Mouse (Mus musculus): ENCODE data around the gene Pidd1. TPM values are rescaled to one million over a fixed set of nuclear protein-coding genes. Genes with fewer than 3 reads are reported as not detected.

The Pidd1 gene
- polyA plus RNA-seq, 1 experiment from 2014 or later = 22.3 TPM

DNA sequence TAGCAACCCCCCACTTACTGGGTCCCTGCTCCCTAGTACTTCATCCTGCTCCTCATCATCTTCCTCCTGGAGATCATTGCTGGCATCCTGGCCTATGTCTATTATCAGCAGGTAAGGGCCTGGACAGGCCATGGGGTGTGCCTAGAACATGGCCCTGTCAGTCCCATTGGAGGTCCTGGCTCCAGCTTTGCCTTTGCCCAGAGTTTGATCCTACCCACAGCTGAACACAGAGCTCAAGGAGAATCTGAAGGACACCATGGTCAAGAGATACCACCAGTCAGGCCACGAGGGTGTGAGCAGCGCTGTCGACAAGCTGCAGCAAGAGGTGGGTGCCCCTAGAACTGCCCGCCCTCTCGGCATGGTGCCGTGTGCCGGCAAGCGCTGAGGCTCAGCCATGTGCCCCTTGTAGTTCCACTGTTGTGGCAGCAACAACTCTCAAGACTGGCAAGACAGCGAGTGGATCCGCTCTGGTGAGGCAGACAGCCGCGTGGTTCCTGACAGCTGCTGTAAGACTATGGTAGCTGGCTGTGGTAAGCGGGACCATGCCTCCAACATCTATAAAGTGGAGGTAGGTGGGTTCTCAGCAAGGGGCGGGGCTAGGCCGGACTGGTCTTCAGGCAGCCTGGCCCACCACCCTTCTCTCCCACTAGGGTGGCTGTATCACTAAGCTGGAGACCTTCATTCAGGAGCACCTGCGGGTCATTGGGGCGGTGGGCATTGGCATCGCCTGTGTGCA lies 26.2 kb upstream of the Pidd1 start:
- 91% methylated on average over 18 of the region's 18 CpGs for WGBS
- H3K36me3 ChIP-seq (ENCODE audit: control insufficient read depth, insufficient read depth, low read length) = peaks cover 3% of the 10 kb centered on the region
- ATAC-seq (replicated peaks; ENCODE audit: low FRiP score) (no peak), DNase-seq (ENCODE audit: low spot score) (no peak)
- no peak overlapping the region for H3K4me2 ChIP-seq (ENCODE audit: low read depth, low read length, severe bottlenecking)
- H3K9ac ChIP-seq (ENCODE audit: low read length) = no peak overlapping the region
- no peak overlapping the region for H3K27ac ChIP-seq (ENCODE audit: low read depth, low read length)
- peaks cover 14% of the 10 kb centered on the region for H3K27me3 ChIP-seq (ENCODE audit: control insufficient read depth, insufficient read depth, low read length)
- H3K4me1 ChIP-seq (replicated peaks; ENCODE audit: control insufficient read depth, insufficient read depth, low read length) = peaks cover 26% of the 10 kb centered on the region
- H3K4me3 ChIP-seq (ENCODE audit: low read depth, low read length) = no peak overlapping the region; the same call in 1 of the 2 replicates
- no peaks in the 10 kb centered on the region for H3K9me3 ChIP-seq (ENCODE audit: control insufficient read depth, low read length)

DNA sequence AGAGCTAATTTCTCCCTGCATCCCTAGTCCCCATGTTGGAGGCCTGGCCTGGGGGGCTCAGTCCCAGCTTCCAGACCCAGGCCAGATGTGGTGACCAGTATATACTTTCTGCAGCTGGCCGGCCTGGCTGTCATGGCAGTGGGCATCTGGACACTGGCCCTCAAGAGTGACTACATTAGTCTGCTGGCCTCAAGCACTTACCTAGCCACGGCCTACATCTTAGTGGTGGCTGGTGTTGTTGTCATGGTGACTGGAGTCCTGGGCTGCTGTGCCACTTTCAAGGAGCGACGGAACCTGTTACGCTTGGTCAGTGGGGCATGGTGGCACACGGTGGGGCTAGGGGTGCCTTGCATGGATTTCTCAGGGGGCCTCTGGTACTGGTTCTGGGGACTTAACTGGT lies 25.5 kb upstream of the Pidd1 start:
- no peaks in the 10 kb centered on the region for H3K9me3 ChIP-seq (ENCODE audit: control insufficient read depth, low read length)
- 84% methylated on average over 6 of the region's 6 CpGs for WGBS
- peak overlapping the region; percentile 78 for H3K9ac ChIP-seq (ENCODE audit: low read length)
- ATAC-seq (replicated peaks; ENCODE audit: low FRiP score) (no peak), DNase-seq (ENCODE audit: low spot score) (no peak)
- H3K4me1 ChIP-seq (replicated peaks; ENCODE audit: control insufficient read depth, insufficient read depth, low read length) = peaks cover 28% of the 10 kb centered on the region
- peaks cover 3% of the 10 kb centered on the region for H3K36me3 ChIP-seq (ENCODE audit: control insufficient read depth, insufficient read depth, low read length)
- peaks cover 21% of the 10 kb centered on the region for H3K27me3 ChIP-seq (ENCODE audit: control insufficient read depth, insufficient read depth, low read length)
- H3K27ac ChIP-seq (ENCODE audit: low read depth, low read length) = no peak overlapping the region
- H3K4me2 ChIP-seq (ENCODE audit: low read depth, low read length, severe bottlenecking) = peak overlapping the region; percentile 78; the same call in 1 of the 2 replicates
- peak overlapping the region; percentile 56 for H3K4me3 ChIP-seq (ENCODE audit: low read depth, low read length)

DNA sequence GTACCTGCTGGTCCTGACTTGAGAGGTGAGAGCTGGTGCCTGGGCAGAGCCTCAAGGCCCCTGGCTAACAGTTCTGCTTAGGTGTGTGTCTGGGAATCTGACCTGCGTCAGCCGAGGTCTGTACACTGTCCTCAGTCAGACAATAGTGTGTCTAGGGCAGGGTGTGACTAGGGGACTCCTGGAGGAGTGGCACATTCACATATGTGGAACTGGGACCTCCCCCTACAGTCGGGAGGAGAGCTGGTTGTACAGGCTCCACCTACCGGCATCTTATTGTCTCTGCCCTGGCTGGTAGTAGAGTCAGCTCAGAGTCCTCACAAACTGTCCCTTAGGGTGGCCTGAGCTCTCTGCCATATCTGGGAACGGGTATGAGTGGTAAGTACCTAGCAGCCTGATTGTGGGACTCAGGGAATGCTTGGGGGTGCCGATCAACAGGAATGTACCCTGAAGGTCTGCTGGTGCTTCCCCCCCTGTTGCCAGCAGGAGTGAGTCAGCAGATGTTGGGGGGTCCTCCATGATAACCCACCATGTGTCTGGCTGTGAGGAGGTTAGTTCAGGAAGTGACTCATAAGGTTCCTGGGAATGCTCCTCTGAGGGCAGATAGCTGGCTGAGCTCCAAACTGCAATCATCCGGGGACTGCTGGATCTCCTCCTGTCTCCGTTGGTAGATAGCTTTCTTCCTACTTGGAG lies 24.8 kb upstream of the Pidd1 start:
- DNase-seq (ENCODE audit: low spot score) = peak; percentile 72
- H3K4me3 ChIP-seq (ENCODE audit: low read depth, low read length) = peak overlapping the region; percentile 56
- peak overlapping the region; percentile 70 for H3K27ac ChIP-seq (ENCODE audit: low read depth, low read length)
- H3K9ac ChIP-seq (ENCODE audit: low read length) = peak overlapping the region; percentile 78
- peaks cover 21% of the 10 kb centered on the region for H3K4me1 ChIP-seq (replicated peaks; ENCODE audit: control insufficient read depth, insufficient read depth, low read length)
- H3K9me3 ChIP-seq (ENCODE audit: control insufficient read depth, low read length) = no peaks in the 10 kb centered on the region
- peak overlapping the region; percentile 78 for H3K4me2 ChIP-seq (ENCODE audit: low read depth, low read length, severe bottlenecking)
- peak; percentile 78 for ATAC-seq (replicated peaks; ENCODE audit: low FRiP score)
- WGBS = 31% methylated on average over 8 of the region's 8 CpGs
- peaks cover 28% of the 10 kb centered on the region for H3K27me3 ChIP-seq (ENCODE audit: control insufficient read depth, insufficient read depth, low read length)
- H3K36me3 ChIP-seq (ENCODE audit: control insufficient read depth, insufficient read depth, low read length) = peaks cover 3% of the 10 kb centered on the region

DNA sequence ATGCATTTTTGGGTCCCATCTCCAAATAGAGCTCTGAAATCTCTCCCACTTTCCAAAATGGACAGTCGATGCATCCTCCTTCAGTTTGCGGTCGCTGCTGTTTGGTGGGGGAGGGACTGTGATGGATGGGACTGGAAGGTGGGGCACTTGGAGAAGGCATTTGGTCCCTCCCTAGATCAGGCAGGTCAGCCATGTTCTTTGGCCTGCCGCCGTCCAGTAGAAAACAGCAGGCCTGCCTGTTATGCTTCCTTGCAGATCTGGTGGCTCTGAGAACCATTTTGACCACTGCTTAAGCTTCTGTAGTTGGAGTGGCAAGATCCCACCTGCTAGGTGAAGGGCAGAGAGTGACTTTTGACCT lies 24.3 kb upstream of the Pidd1 start:
- Histone ChIP-seq H3K36me3 (ENCODE audit: control insufficient read depth, insufficient read depth, low read length) (peaks cover 3% of the 10 kb centered on the region), H3K4me1 (replicated peaks; ENCODE audit: control insufficient read depth, insufficient read depth, low read length) (peaks cover 21% of the 10 kb centered on the region), H3K4me2 (ENCODE audit: low read depth, low read length, severe bottlenecking) (peak overlapping the region; percentile 78), H3K9ac (ENCODE audit: low read length) (peak overlapping the region; percentile 78), H3K27me3 (ENCODE audit: control insufficient read depth, insufficient read depth, low read length) (peaks cover 33% of the 10 kb centered on the region), H3K27ac (ENCODE audit: low read depth, low read length) (peak overlapping the region; percentile 70; the same call in 1 of the 2 replicates), H3K4me3 (ENCODE audit: low read depth, low read length) (peak overlapping the region; percentile 56), H3K9me3 (ENCODE audit: control insufficient read depth, low read length) (no peaks in the 10 kb centered on the region)
- 29% methylated on average over 5 of the region's 5 CpGs for WGBS
- DNase-seq (ENCODE audit: low spot score) = no peak
- ATAC-seq (replicated peaks; ENCODE audit: low FRiP score) = peak; percentile 6; the same call in 1 of the 2 replicates

DNA sequence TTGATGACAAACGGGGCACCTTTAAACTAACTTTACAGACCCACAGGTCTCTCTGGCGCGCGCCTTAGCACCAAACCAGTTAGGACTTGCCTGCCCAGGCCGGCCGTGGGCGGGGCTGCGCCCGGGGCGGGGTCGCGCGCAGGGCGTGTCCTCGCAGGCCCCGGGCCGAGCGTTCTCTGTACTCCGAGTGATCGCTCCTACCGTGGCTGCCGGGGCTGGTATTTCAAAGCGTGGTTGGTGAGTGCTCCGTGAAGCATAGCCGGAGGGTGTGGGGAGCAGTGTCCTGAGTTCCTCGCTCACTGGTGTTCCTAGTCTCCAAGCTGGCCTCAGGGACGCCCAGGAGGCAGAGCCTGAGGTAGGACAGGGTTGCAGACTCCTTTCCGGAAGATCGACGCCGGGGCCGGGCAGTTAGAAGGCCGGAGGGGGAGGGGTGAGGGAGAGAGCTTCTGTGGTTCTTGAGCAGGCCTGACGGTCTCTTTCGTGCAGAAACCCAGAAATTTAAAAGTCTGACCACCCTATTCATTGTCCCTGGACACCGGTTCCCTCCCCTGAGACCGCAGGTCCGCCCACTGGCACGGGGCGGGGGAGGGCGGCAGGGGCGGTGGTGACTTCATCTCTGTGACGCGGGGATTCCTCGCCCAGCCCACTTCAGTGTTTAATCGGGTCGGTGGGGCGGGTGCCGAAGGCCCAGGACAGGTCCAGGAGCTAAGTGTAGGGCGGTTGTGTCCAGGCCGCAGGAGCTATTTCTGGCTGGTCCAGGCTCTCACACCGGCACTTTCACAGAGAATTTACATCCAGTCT lies 23.6 kb upstream of the Pidd1 start, which contains the start of gene Cd151:
Gene Cd151, plus strand, starts transcription at position 163 of the 801 bp plus-strand sequence.
- 2% methylated on average over 52 of the region's 52 CpGs for WGBS
- H3K4me3 ChIP-seq (ENCODE audit: low read depth, low read length) = peak within 1 kb of the TSS; percentile 56
- peak; percentile 92 for DNase-seq (ENCODE audit: low spot score)

DNA sequence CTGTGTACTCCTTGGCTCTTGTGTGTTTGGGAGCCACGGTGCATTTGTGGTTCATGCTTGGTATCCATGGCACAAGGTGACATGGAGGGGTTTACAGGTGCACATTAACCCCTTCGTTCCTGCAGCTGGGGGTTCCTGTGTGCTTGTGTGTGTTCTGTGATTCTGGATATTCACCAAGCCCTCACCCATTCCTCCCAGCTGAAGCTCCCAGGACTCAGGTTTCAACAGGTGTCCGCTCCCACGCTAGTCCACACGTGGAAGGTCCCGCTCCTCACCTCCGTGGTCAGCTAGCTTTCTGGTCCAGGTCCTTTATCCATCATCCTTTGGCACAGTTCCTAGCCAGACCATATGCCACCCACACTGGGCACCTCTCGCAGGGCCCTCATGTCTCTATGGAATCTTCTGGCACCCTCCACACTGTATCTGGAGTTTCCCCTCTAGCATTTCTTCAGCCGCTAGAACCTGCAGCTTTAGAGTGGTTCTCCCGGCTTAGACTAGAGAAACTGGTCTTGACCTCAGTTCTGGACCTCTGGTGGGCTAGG lies 22.9 kb upstream of the Pidd1 start:
- 57% methylated on average over 10 of the region's 10 CpGs for WGBS
- H3K9ac ChIP-seq (ENCODE audit: low read length) = peak overlapping the region; percentile 78
- ATAC-seq (replicated peaks; ENCODE audit: low FRiP score) (no peak), DNase-seq (ENCODE audit: low spot score) (no peak)
- peak overlapping the region; percentile 56 for H3K4me3 ChIP-seq (ENCODE audit: low read depth, low read length)
- H3K9me3 ChIP-seq (ENCODE audit: control insufficient read depth, low read length) = no peaks in the 10 kb centered on the region
- H3K4me2 ChIP-seq (ENCODE audit: low read depth, low read length, severe bottlenecking) = peak overlapping the region; percentile 78
- peaks cover 48% of the 10 kb centered on the region for H3K27me3 ChIP-seq (ENCODE audit: control insufficient read depth, insufficient read depth, low read length)
- H3K4me1 ChIP-seq (replicated peaks; ENCODE audit: control insufficient read depth, insufficient read depth, low read length) = peaks cover 25% of the 10 kb centered on the region
- no peaks in the 10 kb centered on the region for H3K36me3 ChIP-seq (ENCODE audit: control insufficient read depth, insufficient read depth, low read length)
- no peak overlapping the region for H3K27ac ChIP-seq (ENCODE audit: low read depth, low read length)

More for the DNA sequence above, 23.6 kb upstream of the Pidd1 start, which contains the start of gene Cd151:
- ATAC-seq (replicated peaks; ENCODE audit: low FRiP score) = peak; percentile 78
- Histone ChIP-seq H3K4me2 (ENCODE audit: low read depth, low read length, severe bottlenecking) (peak within 1 kb of the TSS; percentile 78), H3K36me3 (ENCODE audit: control insufficient read depth, insufficient read depth, low read length) (peaks cover 2% of the 10 kb centered on the region), H3K27ac (ENCODE audit: low read depth, low read length) (peak within 1 kb of the TSS; percentile 70), H3K9ac (ENCODE audit: low read length) (peak within 1 kb of the TSS; percentile 78), H3K4me1 (replicated peaks; ENCODE audit: control insufficient read depth, insufficient read depth, low read length) (peaks cover 21% of the 10 kb centered on the region), H3K27me3 (ENCODE audit: control insufficient read depth, insufficient read depth, low read length) (peaks cover 41% of the 10 kb centered on the region), H3K9me3 (ENCODE audit: control insufficient read depth, low read length) (no peaks in the 10 kb centered on the region)

DNA sequence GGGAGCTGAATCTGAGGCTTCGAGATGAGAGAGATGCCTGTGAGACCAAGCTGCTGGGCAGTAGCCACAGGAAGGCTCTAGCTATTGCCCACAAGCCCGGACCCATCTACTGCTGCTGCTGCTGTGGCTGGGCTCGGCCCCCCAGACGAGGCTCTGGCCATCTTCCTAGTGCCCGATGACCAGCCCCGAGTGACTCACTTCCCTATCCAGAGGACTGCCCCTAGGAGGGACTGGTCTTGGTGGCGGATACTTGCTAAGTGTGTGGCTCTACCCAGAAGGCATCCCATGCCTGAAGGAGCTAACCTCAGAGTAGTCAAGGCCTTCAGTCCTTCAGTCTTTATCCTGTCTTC lies 22.2 kb upstream of the Pidd1 start:
- H3K9ac ChIP-seq (ENCODE audit: low read length) = no peak overlapping the region
- WGBS = 84% methylated on average over 7 of the region's 7 CpGs
- DNase-seq (ENCODE audit: low spot score) = no peak
- no peak for ATAC-seq (replicated peaks; ENCODE audit: low FRiP score)
- H3K4me2 ChIP-seq (ENCODE audit: low read depth, low read length, severe bottlenecking) = no peak overlapping the region
- no peak overlapping the region for H3K27ac ChIP-seq (ENCODE audit: low read depth, low read length)
- H3K9me3 ChIP-seq (ENCODE audit: control insufficient read depth, low read length) = no peaks in the 10 kb centered on the region
- peaks cover 28% of the 10 kb centered on the region for H3K4me1 ChIP-seq (replicated peaks; ENCODE audit: control insufficient read depth, insufficient read depth, low read length)
- no peak overlapping the region for H3K4me3 ChIP-seq (ENCODE audit: low read depth, low read length)
- peaks cover 55% of the 10 kb centered on the region for H3K27me3 ChIP-seq (ENCODE audit: control insufficient read depth, insufficient read depth, low read length)
- H3K36me3 ChIP-seq (ENCODE audit: control insufficient read depth, insufficient read depth, low read length) = no peaks in the 10 kb centered on the region

DNA sequence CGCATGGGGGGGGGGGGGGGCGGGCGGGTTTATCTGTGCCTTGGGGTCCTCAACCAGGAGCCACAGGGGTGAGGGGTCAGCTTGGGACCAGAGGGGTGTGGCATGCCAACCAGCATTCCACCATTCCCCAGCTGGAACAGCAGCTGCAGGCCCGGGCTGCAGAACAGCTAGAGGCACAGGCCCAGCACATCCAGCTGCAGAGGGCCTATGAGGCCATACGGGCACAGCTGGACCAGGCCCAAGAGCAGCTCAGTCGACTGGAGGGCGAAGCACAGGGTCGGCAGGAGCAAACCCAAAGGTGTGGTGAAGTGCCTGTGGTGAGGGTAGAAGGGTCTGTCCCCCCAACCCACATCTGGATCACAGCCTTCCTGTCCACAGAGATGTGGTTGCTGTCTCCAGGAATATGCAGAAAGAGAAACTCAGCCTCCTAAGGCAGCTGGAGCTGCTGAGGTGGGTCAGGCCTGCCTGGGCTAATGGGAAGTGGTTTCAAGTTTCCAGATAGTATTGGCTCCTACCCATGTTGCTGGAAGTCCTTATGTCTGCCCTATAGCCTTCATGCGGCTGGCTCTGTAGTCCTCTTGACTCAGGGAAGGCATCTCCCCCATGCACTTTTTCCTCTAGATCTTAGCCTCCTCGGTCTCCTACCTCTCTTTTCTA lies 21.7 kb upstream of the Pidd1 start:
- Histone ChIP-seq H3K4me1 (replicated peaks; ENCODE audit: control insufficient read depth, insufficient read depth, low read length) (peaks cover 28% of the 10 kb centered on the region), H3K27ac (ENCODE audit: low read depth, low read length) (no peak overlapping the region), H3K9ac (ENCODE audit: low read length) (no peak overlapping the region), H3K9me3 (ENCODE audit: control insufficient read depth, low read length) (no peaks in the 10 kb centered on the region), H3K27me3 (ENCODE audit: control insufficient read depth, insufficient read depth, low read length) (peaks cover 59% of the 10 kb centered on the region), H3K4me3 (ENCODE audit: low read depth, low read length) (no peak overlapping the region), H3K4me2 (ENCODE audit: low read depth, low read length, severe bottlenecking) (no peak overlapping the region), H3K36me3 (ENCODE audit: control insufficient read depth, insufficient read depth, low read length) (no peaks in the 10 kb centered on the region)
- DNase-seq (ENCODE audit: low spot score) = no peak
- ATAC-seq (replicated peaks; ENCODE audit: low FRiP score) = no peak
- WGBS = 38% methylated on average over 10 of the region's 10 CpGs
